In the genomic region with DNA sequence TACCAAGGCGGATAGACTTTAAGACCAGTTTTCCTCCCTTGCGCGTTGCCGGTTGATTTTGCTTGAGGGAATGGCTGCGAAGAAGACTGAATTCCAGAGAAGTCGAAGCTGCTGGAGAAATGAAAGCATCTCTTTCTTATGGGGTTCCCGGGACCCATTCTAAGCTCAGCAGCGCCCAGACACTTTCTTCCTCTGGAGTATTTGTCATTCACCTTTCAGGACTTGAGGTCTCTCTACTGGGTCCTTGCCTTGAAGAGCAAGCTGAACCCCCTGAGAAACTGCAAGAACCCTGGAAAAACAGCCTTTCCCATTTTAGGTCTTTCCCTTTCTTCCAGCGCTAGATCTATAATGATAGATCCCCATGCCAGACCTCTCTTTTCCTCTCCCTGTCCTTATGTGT, we compare ENCODE assay signal across 10 mouse cellular contexts.
A peak's percentile ranks its signal among the peaks of the same experiment; 100 is the strongest.
DNase-seq lines count a peak whose midpoint lies in the region; ATAC-seq and TF ChIP-seq lines count a peak whose summit lies in the region.
"Had no signal": no experiment of that assay in that cellular context is flagged by ENCODE, and none has a peak within 500 bp of the region (broad histone marks: within the 10 kb centered on the region; RNA-seq: fewer than 3 reads in every experiment).

No protein-coding gene starts in this region.

- peak; percentile 10 for DNase-seq in embryo, embryonic 10 days (ENCODE audit: low spot score)
- no peak for DNase-seq in embryo, embryonic 10.5 days (ENCODE audit: low spot score)
- peak; percentile 38 for DNase-seq in neural tube, embryonic 11.5 days (ENCODE audit: low spot score)
- no peak for DNase-seq in neural tube, embryonic 10.5 days (ENCODE audit: extremely low spot score, low spot score)
- DNase-seq in ovary, postnatal 10 days (ENCODE audit: low spot score): no peak
- DNase-seq in kidney, adult 2 months: no peak
- DNase-seq: cerebellum, adult 18-20 months; gastrocnemius, postnatal 14 days had no signal

- whole genome bisulfite sequencing in neural tube, embryonic 11.5 days: 6% methylated on average over 9 of the region's 9 CpGs
- WGBS in limb, embryonic 12.5 days: 9% methylated on average over 9 of the region's 9 CpGs
- 18% methylated on average over 9 of the region's 9 CpGs for WGBS in stomach, embryonic 16.5 days
- 9% methylated on average over 9 of the region's 9 CpGs for WGBS in kidney, adult 2 months

- no peak for TF ChIP-seq CTCF in kidney, adult 2 months (conservative IDR thresholded peaks at IDR 0.05; ENCODE audit: insufficient read depth, insufficient read length, low read depth, low read length)

- H3K27ac ChIP-seq in neural tube, embryonic 11.5 days (ENCODE audit: low read depth, low read length): no peak overlapping the region
- no peak overlapping the region for H3K27ac ChIP-seq in limb, embryonic 12.5 days
- no peak overlapping the region for H3K27ac ChIP-seq in stomach, embryonic 16.5 days (ENCODE audit: low read length)
- H3K27ac ChIP-seq in kidney, adult 2 months (ENCODE audit: insufficient read depth, low read depth, low read length): no peak overlapping the region

- H3K9me3 ChIP-seq in neural tube, embryonic 11.5 days (ENCODE audit: control insufficient read depth, low read length): no peaks in the 10 kb centered on the region
- H3K9me3 ChIP-seq in limb, embryonic 12.5 days: no peaks in the 10 kb centered on the region
- no peaks in the 10 kb centered on the region for H3K9me3 ChIP-seq in stomach, embryonic 16.5 days (replicated peaks; ENCODE audit: control insufficient read depth, low read length)

- peak overlapping the region; percentile 48 for H3K4me3 ChIP-seq in neural tube, embryonic 11.5 days (ENCODE audit: low read depth, low read length)
- peak overlapping the region; percentile 47 for H3K4me3 ChIP-seq in limb, embryonic 12.5 days (replicated peaks)
- H3K4me3 ChIP-seq in stomach, embryonic 16.5 days (replicated peaks; ENCODE audit: low read length): peak overlapping the region; percentile 50
- no peak overlapping the region for H3K4me3 ChIP-seq in kidney, adult 2 months (ENCODE audit: insufficient read depth, low read depth, low read length)

- no peak for ATAC-seq in neural tube, embryonic 11.5 days (ENCODE audit: insufficient read depth, low FRiP score, low TSS enrichment)
- ATAC-seq in limb, embryonic 12.5 days (ENCODE audit: insufficient number of reproducible peaks, insufficient read depth, low FRiP score, low TSS enrichment, low read depth): no peak
- no peak for ATAC-seq in stomach, embryonic 16.5 days (ENCODE audit: insufficient read depth, low FRiP score)

- TF ChIP-seq POLR2A in kidney, adult 2 months (IDR thresholded peaks at IDR 0.05; ENCODE audit: low read depth, low read length): no peak

- H3K4me2 ChIP-seq in neural tube, embryonic 11.5 days (ENCODE audit: low read depth): peak overlapping the region; percentile 92
- H3K4me2 ChIP-seq in limb, embryonic 12.5 days: peak overlapping the region; percentile 92
- H3K4me2 ChIP-seq in stomach, embryonic 16.5 days (ENCODE audit: low read depth, low read length): peak overlapping the region; percentile 77

- H3K27me3 ChIP-seq in neural tube, embryonic 11.5 days (ENCODE audit: control insufficient read depth, insufficient read depth, low read length): peaks cover 18% of the 10 kb centered on the region
- peaks cover 54% of the 10 kb centered on the region for H3K27me3 ChIP-seq in limb, embryonic 12.5 days
- H3K27me3 ChIP-seq in stomach, embryonic 16.5 days (ENCODE audit: control insufficient read depth, insufficient read depth, low read length): peaks cover 29% of the 10 kb centered on the region
- H3K27me3 ChIP-seq in kidney, adult 2 months (replicated peaks; ENCODE audit: control insufficient read depth, insufficient read depth, low read length): 0 out of 2 replicates have a peak, but pooled peaks cover 2% of the 10 kb centered on the region

- no peak overlapping the region for H3K9ac ChIP-seq in neural tube, embryonic 11.5 days (ENCODE audit: low read length)
- H3K9ac ChIP-seq in limb, embryonic 12.5 days (replicated peaks): no peak overlapping the region
- no peak overlapping the region for H3K9ac ChIP-seq in stomach, embryonic 16.5 days (ENCODE audit: low read length)

- H3K36me3 ChIP-seq in neural tube, embryonic 11.5 days (ENCODE audit: control insufficient read depth, insufficient read depth, low read length): no peaks in the 10 kb centered on the region
- H3K36me3 ChIP-seq in limb, embryonic 12.5 days: no peaks in the 10 kb centered on the region
- no peaks in the 10 kb centered on the region for H3K36me3 ChIP-seq in stomach, embryonic 16.5 days (ENCODE audit: control insufficient read depth, insufficient read depth, low read length)
- no peaks in the 10 kb centered on the region for H3K36me3 ChIP-seq in kidney, adult 2 months (ENCODE audit: control insufficient read depth, insufficient read depth, low read length)

- no peaks in the 10 kb centered on the region for H3K4me1 ChIP-seq in neural tube, embryonic 11.5 days (ENCODE audit: control insufficient read depth, insufficient read depth, low read length)
- H3K4me1 ChIP-seq in limb, embryonic 12.5 days (replicated peaks): peaks cover 24% of the 10 kb centered on the region
- H3K4me1 ChIP-seq in stomach, embryonic 16.5 days (ENCODE audit: control insufficient read depth, insufficient read depth, low read length): peaks cover 12% of the 10 kb centered on the region; the same call in 1 of the 2 replicates
- H3K4me1 ChIP-seq in kidney, adult 2 months (ENCODE audit: control insufficient read depth, insufficient read depth, low read length): no peaks in the 10 kb centered on the region

Comparison
In these comparisons a context has a peak if more than half of its experiments do, and no peak if none do; other contexts are left out.
1. DNase-seq: peak in embryo, embryonic 10 days (single experiment) and neural tube, embryonic 11.5 days (single experiment); none in embryo, embryonic 10.5 days (single experiment), neural tube, embryonic 10.5 days (single experiment), ovary, postnatal 10 days (single experiment) and kidney, adult 2 months (single experiment).
2. Peak in every context shown above with its lines, with median percentiles within 50 percentile points of each other: H3K4me2 ChIP-seq.